Mouse (Mus musculus) bone marrow, adult 2 months (tissue): ENCODE measurements around the gene Sertad3.

Experiments used
- CTCF ChIP-seq: fragments of 200-500 bp; IDR thresholded peaks from 2 replicates; pipeline ENCODE4 v1.5.1; 2011; ENCODE audit warnings: low read length, control low read depth; ENCODE audit not compliant: control insufficient read depth, insufficient read depth
- POLR2A ChIP-seq: fragments of 200-500 bp; IDR thresholded peaks from 2 replicates; pipeline ENCODE4 v1.6.1; 2011; ENCODE audit warnings: low read depth, mild to moderate bottlenecking, control low read depth, low read length, borderline replicate concordance; ENCODE audit not compliant: control insufficient read depth

- TF ChIP-seq POLR2A: no peak
- no peak for TF ChIP-seq CTCF
Measured at GRCm38 (mm10) chr7:27480506-27480905, 6.9 kb downstream of the Sertad3 start.
